Mouse (Mus musculus) inflammation-experienced regulatory T-cells (primary cell): ENCODE results near the gene Zfp82. TPM values are rescaled to one million over a fixed set of nuclear protein-coding genes. Genes with fewer than 3 reads are reported as not detected.

Experiments
- polyA plus RNA-seq, 2 experiments: library from polyadenylated mRNA; unstranded; fragments of 100-300 nt; shearing (Covaris generic); gene quantifications; one replicate each; pipeline ENCODE4 v1.2.1; 2017

Gene Zfp82
- polyA plus RNA-seq = 10 to 100 TPM in 1 of 2 experiments, 1 to 10 TPM in 1; 9.1 to 18.0 TPM

DNA sequence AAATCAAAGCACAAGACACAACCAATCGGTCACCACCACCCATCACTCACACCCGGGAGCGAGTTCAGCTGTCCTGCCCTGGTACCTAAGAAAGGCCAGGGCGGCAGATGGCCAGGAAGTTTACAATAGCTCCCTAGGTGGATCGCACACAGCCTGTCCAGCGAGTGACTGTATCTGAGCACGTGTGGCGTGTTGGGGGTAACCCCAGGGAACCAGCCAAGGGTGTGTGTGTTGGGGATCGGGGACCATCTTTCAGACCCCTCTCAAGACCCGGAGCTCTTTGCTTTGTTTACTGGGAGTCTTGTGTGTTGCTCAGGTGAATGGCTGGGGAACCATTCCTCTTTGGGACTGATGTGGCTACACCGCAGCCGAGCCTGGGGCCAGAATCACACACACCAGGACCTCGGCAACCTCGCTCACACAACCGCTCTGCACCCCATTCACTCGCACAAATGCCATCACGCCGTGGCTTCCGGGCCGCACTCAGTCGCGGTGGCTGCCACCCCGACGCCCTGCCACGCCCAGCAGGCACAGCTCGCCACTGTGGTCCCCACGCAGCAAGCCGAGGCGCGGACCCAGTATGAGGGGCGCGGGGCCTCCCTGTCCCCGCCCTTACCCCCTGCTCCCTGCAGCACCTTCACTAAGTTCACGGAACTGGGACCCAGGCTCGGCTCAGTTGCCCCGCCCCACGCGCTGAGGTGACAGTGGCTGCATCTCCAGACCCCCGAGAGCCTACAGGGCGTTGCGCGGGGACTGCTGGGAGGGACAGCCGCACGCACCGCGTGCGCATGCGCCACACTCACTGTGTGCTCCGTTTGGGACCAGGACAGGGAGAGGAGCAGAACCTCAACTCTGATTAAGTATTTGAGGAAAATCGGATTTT is at the start of gene Zfp82:
Zfp82 (minus strand) TSS at position 755 of the 883 bp plus-strand sequence.

GRCm38 (mm10) chr7:30121308-30122187 is 48.8 kb upstream of the Zfp82 start, which contains the start of gene Zfp382:
Gene Zfp382, plus strand, starts transcription at chr7:30121942.

GRCm38 (mm10) chr7:30094646-30095429 is 22.1 kb upstream of the Zfp82 start, which contains the start of gene Zfp260:
Gene Zfp260, plus strand, starts transcription at chr7:30094777.

GRCm38 (mm10) chr7:30090092-30090969 is 17.6 kb upstream of the Zfp82 start, which contains the start of the genes Gm26920 and Zfp566:
Gene Gm26920, minus strand, starts transcription at chr7:30090410.
Gene Zfp566, minus strand, starts transcription at chr7:30090527.

GRCm38 (mm10) chr7:30050882-30051548 is 21.7 kb downstream of the Zfp82 start, which contains the start of gene Zfp14:
Gene Zfp14, minus strand, starts transcription at chr7:30051380.

Other genes starting within 250 kb of the Zfp82 start
- gene Zfp940, start 219.2 kb downstream of the Zfp82 start, polyA plus RNA-seq = 1 to 10 TPM; 4.9 to 6.6 TPM
- gene Zfp420, start 212.9 kb downstream of the Zfp82 start, polyA plus RNA-seq = 10 to 100 TPM in 1 of 2 experiments, 1 to 10 TPM in 1; 9.9 to 11.0 TPM
- 1 to 10 TPM; 5.1 to 9.6 TPM for gene Zfp27, start 166.3 kb downstream of the Zfp82 start, polyA plus RNA-seq
- under 1 TPM; 0.64 to 0.82 TPM for gene Zfp383, start 164.7 kb downstream of the Zfp82 start, polyA plus RNA-seq
- 10 to 100 TPM in 1 of 2 experiments, 1 to 10 TPM in 1; 7.1 to 11.7 TPM for gene Zfp74, start 118.8 kb downstream of the Zfp82 start, polyA plus RNA-seq
- gene Zfp568, start 88.9 kb downstream of the Zfp82 start, polyA plus RNA-seq = 1 to 10 TPM; 8.0 to 8.3 TPM
- 10 to 100 TPM in 1 of 2 experiments, 1 to 10 TPM in 1; 4.5 to 10.7 TPM for gene Zfp14, start 21.5 kb downstream of the Zfp82 start, polyA plus RNA-seq
- gene Gm26920, start 17.5 kb upstream of the Zfp82 start, polyA plus RNA-seq = 1 to 10 TPM; 1.0 to 1.7 TPM
- 1 to 10 TPM; 9.8 to 9.9 TPM for gene Zfp566, start 17.6 kb upstream of the Zfp82 start, polyA plus RNA-seq
- gene Zfp260, start 21.9 kb upstream of the Zfp82 start, polyA plus RNA-seq = 10 to 100 TPM; 59.3 to 66.2 TPM
- 10 to 100 TPM in 1 of 2 experiments, 1 to 10 TPM in 1; 9.7 to 18.8 TPM for gene Zfp382, start 49.0 kb upstream of the Zfp82 start, polyA plus RNA-seq
- gene Zfp146, start 96.8 kb upstream of the Zfp82 start, polyA plus RNA-seq = 10 to 100 TPM; 18.5 to 23.9 TPM
- gene Cox7a1, start 111.2 kb upstream of the Zfp82 start, polyA plus RNA-seq = under 1 TPM in 1 of 2 experiments, not detected in 1; 0.43 TPM
- gene Capns1, start 125.9 kb upstream of the Zfp82 start, polyA plus RNA-seq = 10 to 100 TPM; 81.2 to 88.6 TPM
- 10 to 100 TPM; 52.7 to 55.1 TPM for gene Polr2i, start 159.0 kb upstream of the Zfp82 start, polyA plus RNA-seq
- gene Tbcb, start 159.4 kb upstream of the Zfp82 start, polyA plus RNA-seq = 100 to 1,000 TPM; 106 to 120 TPM
- gene Ovol3, start 162.8 kb upstream of the Zfp82 start, polyA plus RNA-seq = not detected
- 1 to 10 TPM in 1 of 2 experiments, under 1 TPM in 1; 0.31 to 1.4 TPM for gene Thap8, start 207.2 kb upstream of the Zfp82 start, polyA plus RNA-seq
- 10 to 100 TPM in 1 of 2 experiments, 1 to 10 TPM in 1; 4.1 to 20.0 TPM for gene Wdr62, start 207.5 kb upstream of the Zfp82 start, polyA plus RNA-seq
- 1 to 10 TPM; 4.0 to 9.0 TPM for gene Clip3, start 218.8 kb upstream of the Zfp82 start, polyA plus RNA-seq
- gene Alkbh6, start 235.8 kb upstream of the Zfp82 start, polyA plus RNA-seq = 100 to 1,000 TPM; 152 to 164 TPM
- 10 to 100 TPM; 13.3 to 21.9 TPM for gene Syne4, start 241.9 kb upstream of the Zfp82 start, polyA plus RNA-seq
- gene E130208F15Rik, start 248.8 kb upstream of the Zfp82 start, polyA plus RNA-seq = not detected